In genomic region chr9:44106596-44106995, GRCm38 (mm10) we compare ENCODE assay signal across 10 mouse cellular contexts. TPM values are rescaled to one million over a fixed set of nuclear protein-coding genes. Genes with fewer than 3 reads are reported as not detected.
A peak's percentile ranks its signal among the peaks of the same experiment; 100 is the strongest.
DNase-seq lines count a peak whose midpoint lies in the region; ATAC-seq lines count a peak whose summit lies in the region.
"Had no signal": no experiment of that assay in that cellular context is flagged by ENCODE, and none has a peak within 500 bp of the region (broad histone marks: within the 10 kb centered on the region; RNA-seq: fewer than 3 reads in every experiment).

No protein-coding gene starts in this region.

- H3K27me3 ChIP-seq in heart, embryonic 15.5 days: no peaks in the 10 kb centered on the region
- no peaks in the 10 kb centered on the region for H3K27me3 ChIP-seq in embryonic facial prominence, embryonic 10.5 days (replicated peaks; ENCODE audit: low read depth, poor library complexity, severe bottlenecking)
- H3K27me3 ChIP-seq in forebrain, embryonic 13.5 days: no peaks in the 10 kb centered on the region
- H3K27me3 ChIP-seq in midbrain, embryonic 10.5 days (ENCODE audit: low read depth, poor library complexity, severe bottlenecking): no peaks in the 10 kb centered on the region
- no peaks in the 10 kb centered on the region for H3K27me3 ChIP-seq in liver, embryonic 12.5 days (replicated peaks)

- peak overlapping the region; percentile 73 for H3K27ac ChIP-seq in heart, embryonic 15.5 days
- H3K27ac ChIP-seq in embryonic facial prominence, embryonic 10.5 days (replicated peaks): peak overlapping the region; percentile 75
- peak overlapping the region; percentile 41; the same call in 1 of the 2 replicates for H3K27ac ChIP-seq in forebrain, embryonic 13.5 days
- peak overlapping the region; percentile 83 for H3K27ac ChIP-seq in midbrain, embryonic 10.5 days (replicated peaks)
- no peak overlapping the region; the same call in 1 of the 2 replicates for H3K27ac ChIP-seq in liver, embryonic 12.5 days

- H3K4me2 ChIP-seq in heart, embryonic 15.5 days: peak overlapping the region; percentile 42
- peak overlapping the region; percentile 46 for H3K4me2 ChIP-seq in forebrain, embryonic 13.5 days
- no peak overlapping the region for H3K4me2 ChIP-seq in liver, embryonic 12.5 days

- no peaks in the 10 kb centered on the region for H3K36me3 ChIP-seq in heart, embryonic 15.5 days
- peaks cover 73% of the 10 kb centered on the region for H3K36me3 ChIP-seq in embryonic facial prominence, embryonic 10.5 days (replicated peaks)
- peaks cover 37% of the 10 kb centered on the region for H3K36me3 ChIP-seq in forebrain, embryonic 13.5 days (ENCODE audit: poor library complexity, severe bottlenecking)
- peaks cover 67% of the 10 kb centered on the region for H3K36me3 ChIP-seq in midbrain, embryonic 10.5 days
- H3K36me3 ChIP-seq in liver, embryonic 12.5 days: peaks cover 68% of the 10 kb centered on the region

- ATAC-seq in heart, embryonic 15.5 days (replicated peaks; ENCODE audit: insufficient number of reproducible peaks, insufficient read depth, low FRiP score, low read depth): no peak
- no peak for ATAC-seq in forebrain, embryonic 13.5 days
- ATAC-seq in frontal cortex, adult (ENCODE audit: low TSS enrichment): no peak
- no peak for ATAC-seq in liver, embryonic 12.5 days

- WGBS in heart, embryonic 15.5 days: 77% methylated on average over 4 of the region's 4 CpGs
- WGBS in embryonic facial prominence, embryonic 10.5 days: 73% methylated on average over 4 of the region's 4 CpGs
- WGBS in forebrain, embryonic 13.5 days: 68% methylated on average over 4 of the region's 4 CpGs
- 66% methylated on average over 4 of the region's 4 CpGs for WGBS in midbrain, embryonic 10.5 days
- 93% methylated on average over 4 of the region's 4 CpGs for WGBS in liver, embryonic 12.5 days (ENCODE audit: insufficient replicate concordance)

- H3K4me3 ChIP-seq in heart, embryonic 15.5 days: no peak overlapping the region
- peak overlapping the region; percentile 40 for H3K4me3 ChIP-seq in embryonic facial prominence, embryonic 10.5 days
- no peak overlapping the region for H3K4me3 ChIP-seq in forebrain, embryonic 13.5 days
- peak overlapping the region; percentile 45 for H3K4me3 ChIP-seq in midbrain, embryonic 10.5 days
- H3K4me3 ChIP-seq in liver, embryonic 12.5 days: no peak overlapping the region

- H3K9me3 ChIP-seq in heart, embryonic 15.5 days (replicated peaks): no peaks in the 10 kb centered on the region
- no peaks in the 10 kb centered on the region for H3K9me3 ChIP-seq in embryonic facial prominence, embryonic 10.5 days
- H3K9me3 ChIP-seq in forebrain, embryonic 13.5 days (replicated peaks): no peaks in the 10 kb centered on the region
- H3K9me3 ChIP-seq in midbrain, embryonic 10.5 days (replicated peaks): no peaks in the 10 kb centered on the region
- no peaks in the 10 kb centered on the region for H3K9me3 ChIP-seq in liver, embryonic 12.5 days (replicated peaks)

- no peak overlapping the region for H3K9ac ChIP-seq in heart, embryonic 15.5 days
- no peak overlapping the region for H3K9ac ChIP-seq in forebrain, embryonic 13.5 days
- no peak overlapping the region for H3K9ac ChIP-seq in liver, embryonic 12.5 days

- no peak for DNase-seq in heart, postnatal 4 days
- no peak for DNase-seq in embryonic facial prominence, embryonic 10.5 days (ENCODE audit: low spot score)
- no peak for DNase-seq in midbrain, embryonic 10.5 days (ENCODE audit: low spot score)
- no peak for DNase-seq in ovary, postnatal 36 days (ENCODE audit: low spot score)

- peaks cover 47% of the 10 kb centered on the region for H3K4me1 ChIP-seq in heart, embryonic 15.5 days (replicated peaks)
- H3K4me1 ChIP-seq in embryonic facial prominence, embryonic 10.5 days: peaks cover 63% of the 10 kb centered on the region
- peaks cover 51% of the 10 kb centered on the region for H3K4me1 ChIP-seq in forebrain, embryonic 13.5 days
- H3K4me1 ChIP-seq in midbrain, embryonic 10.5 days: peaks cover 69% of the 10 kb centered on the region
- peaks cover 48% of the 10 kb centered on the region for H3K4me1 ChIP-seq in liver, embryonic 12.5 days

RNA-seq across cellular contexts. Expression of gene C1qtnf5, which starts 0.4 kb away (rescaled TPM):
- polyA plus RNA-seq in heart, embryonic 15.5 days (2015; fragmentation: Nextera tagmentation; extraction: Ambion mirVana): 3.8 TPM in 2 replicates
- 1 to 10 TPM; 8.5 to 9.7 TPM for total RNA-seq in heart, postnatal 4 days (2021)
- polyA plus RNA-seq in embryonic facial prominence, embryonic 10.5 days (2016; fragmentation: Nextera tagmentation; extraction: Ambion mirVana): 0.27 and 0.75 TPM in 2 replicates
- 1.0 and 1.2 TPM in 2 replicates for polyA plus RNA-seq in forebrain, embryonic 13.5 days (2015; fragmentation: Nextera tagmentation; extraction: Ambion mirVana)
- 0.29 and 0.93 TPM in 2 replicates for polyA plus RNA-seq in midbrain, embryonic 10.5 days (2016; fragmentation: Nextera tagmentation; extraction: Ambion mirVana)
- polyA plus RNA-seq in liver, embryonic 12.5 days (2016; fragmentation: Nextera tagmentation; extraction: Ambion mirVana): 0.23 and 0.28 TPM in 2 replicates

RNA-seq across cellular contexts. Expression of gene Mfrp, which starts 5.1 kb away (rescaled TPM):
- polyA plus RNA-seq in heart, embryonic 15.5 days (2015; fragmentation: Nextera tagmentation; extraction: Ambion mirVana): not detected in 2 replicates
- not detected for total RNA-seq in heart, postnatal 4 days (2021)
- 0.09 and 0.12 TPM in 2 replicates for polyA plus RNA-seq in embryonic facial prominence, embryonic 10.5 days (2016; fragmentation: Nextera tagmentation; extraction: Ambion mirVana)
- 0.06 and 0.23 TPM in 2 replicates for polyA plus RNA-seq in forebrain, embryonic 13.5 days (2015; fragmentation: Nextera tagmentation; extraction: Ambion mirVana)
- 0.07 and 0.17 TPM in 2 replicates for polyA plus RNA-seq in midbrain, embryonic 10.5 days (2016; fragmentation: Nextera tagmentation; extraction: Ambion mirVana)
- 0.11 TPM in 1 of 2 replicates, not detected in the other for polyA plus RNA-seq in liver, embryonic 12.5 days (2016; fragmentation: Nextera tagmentation; extraction: Ambion mirVana)

RNA-seq across cellular contexts. Expression of gene Gm49380, which starts 6.7 kb away (rescaled TPM):
- polyA plus RNA-seq in heart, embryonic 15.5 days (2015; fragmentation: Nextera tagmentation; extraction: Ambion mirVana): 0.05 and 0.13 TPM in 2 replicates
- not detected for total RNA-seq in heart, postnatal 4 days (2021)
- polyA plus RNA-seq in embryonic facial prominence, embryonic 10.5 days (2016; fragmentation: Nextera tagmentation; extraction: Ambion mirVana): 0.31 and 0.49 TPM in 2 replicates
- 0.19 TPM in 1 of 2 replicates, not detected in the other for polyA plus RNA-seq in forebrain, embryonic 13.5 days (2015; fragmentation: Nextera tagmentation; extraction: Ambion mirVana)
- 0.35 and 0.63 TPM in 2 replicates for polyA plus RNA-seq in midbrain, embryonic 10.5 days (2016; fragmentation: Nextera tagmentation; extraction: Ambion mirVana)
- not detected in 2 replicates for polyA plus RNA-seq in liver, embryonic 12.5 days (2016; fragmentation: Nextera tagmentation; extraction: Ambion mirVana)
- polyA plus RNA-seq: kidney, adult 2 months; limb, embryonic 11.5 days had no signal

RNA-seq across cellular contexts. Expression of gene Rnf26, which starts 6.7 kb away (rescaled TPM):
- polyA plus RNA-seq in heart, embryonic 15.5 days (2015; fragmentation: Nextera tagmentation; extraction: Ambion mirVana): 28.7 and 39.9 TPM in 2 replicates
- total RNA-seq in heart, postnatal 4 days (2021): 10 to 100 TPM; 22.3 to 24.7 TPM
- polyA plus RNA-seq in embryonic facial prominence, embryonic 10.5 days (2016; fragmentation: Nextera tagmentation; extraction: Ambion mirVana): 80.1 and 80.9 TPM in 2 replicates
- polyA plus RNA-seq in forebrain, embryonic 13.5 days (2015; fragmentation: Nextera tagmentation; extraction: Ambion mirVana): 45.7 and 50.1 TPM in 2 replicates
- 81.3 and 81.5 TPM in 2 replicates for polyA plus RNA-seq in midbrain, embryonic 10.5 days (2016; fragmentation: Nextera tagmentation; extraction: Ambion mirVana)
- 57.6 and 58.7 TPM in 2 replicates for polyA plus RNA-seq in liver, embryonic 12.5 days (2016; fragmentation: Nextera tagmentation; extraction: Ambion mirVana)

RNA-seq across cellular contexts. Expression of gene Mcam, which starts 27.7 kb away (rescaled TPM):
- polyA plus RNA-seq in heart, embryonic 15.5 days (2015; fragmentation: Nextera tagmentation; extraction: Ambion mirVana): 93.4 and 102 TPM in 2 replicates
- 100 to 1,000 TPM; 204 to 213 TPM for total RNA-seq in heart, postnatal 4 days (2021)
- 11.2 and 12.3 TPM in 2 replicates for polyA plus RNA-seq in embryonic facial prominence, embryonic 10.5 days (2016; fragmentation: Nextera tagmentation; extraction: Ambion mirVana)
- 15.6 and 16.7 TPM in 2 replicates for polyA plus RNA-seq in forebrain, embryonic 13.5 days (2015; fragmentation: Nextera tagmentation; extraction: Ambion mirVana)
- polyA plus RNA-seq in midbrain, embryonic 10.5 days (2016; fragmentation: Nextera tagmentation; extraction: Ambion mirVana): 12.0 and 13.7 TPM in 2 replicates
- 6.1 and 6.3 TPM in 2 replicates for polyA plus RNA-seq in liver, embryonic 12.5 days (2016; fragmentation: Nextera tagmentation; extraction: Ambion mirVana)

Comparison
In these comparisons a context has a peak if more than half of its experiments do, and no peak if none do; other contexts are left out.
1. H3K4me3 ChIP-seq: peak in embryonic facial prominence, embryonic 10.5 days (single experiment) and midbrain, embryonic 10.5 days (single experiment); none in heart, embryonic 15.5 days (single experiment), forebrain, embryonic 13.5 days (single experiment) and liver, embryonic 12.5 days (single experiment).